Mouse (Mus musculus) cerebellum, postnatal 25 days (tissue): ENCODE data around the gene Ern1.

Source experiments
- DNase-seq, 2 experiments: peaks; one replicate each; pipeline ENCODE4 v3.0.0; 2021; ENCODE audit warnings: mixed read lengths in 2 of 2

The Ern1 gene

GRCm38 (mm10) chr11:106487733-106488115 lies at the start of gene Ern1:
TSS of gene Ern1 (minus strand) at chr11:106487852.
- peak; percentile 96 to 97 for DNase-seq

GRCm38 (mm10) chr11:106536253-106536912 lies 48.7 kb upstream of the Ern1 start:
- no peak for DNase-seq

GRCm38 (mm10) chr11:106535660-106536252 lies 48.1 kb upstream of the Ern1 start:
- DNase-seq: no peak

GRCm38 (mm10) chr11:106532248-106532790 lies 44.7 kb upstream of the Ern1 start:
- DNase-seq: no peak

GRCm38 (mm10) chr11:106529786-106530185 lies 42.1 kb upstream of the Ern1 start:
- DNase-seq: no peak

- DNase-seq: no peak
These were observed 41.5 kb upstream of the Ern1 start for GRCm38 (mm10) chr11:106529113-106529512.

- DNase-seq: no peak
These were observed 40.3 kb upstream of the Ern1 start for GRCm38 (mm10) chr11:106527926-106528325.

GRCm38 (mm10) chr11:106527147-106527821 lies 39.6 kb upstream of the Ern1 start:
- DNase-seq: no peak

- DNase-seq: no peak
These were observed 34.9 kb upstream of the Ern1 start for GRCm38 (mm10) chr11:106522538-106522937.

GRCm38 (mm10) chr11:106521612-106522011 lies 34.0 kb upstream of the Ern1 start:
- DNase-seq: no peak

- DNase-seq: no peak
These were observed 32.8 kb upstream of the Ern1 start for GRCm38 (mm10) chr11:106520404-106520803.

- no peak for DNase-seq
These were observed 31.9 kb upstream of the Ern1 start for GRCm38 (mm10) chr11:106519519-106519918.

- DNase-seq: no peak
These were observed 30.7 kb upstream of the Ern1 start for GRCm38 (mm10) chr11:106518391-106518790.

- DNase-seq: no peak
These were observed 27.6 kb upstream of the Ern1 start for GRCm38 (mm10) chr11:106515079-106515745.

- DNase-seq: no peak
These were observed 26.8 kb upstream of the Ern1 start for GRCm38 (mm10) chr11:106514446-106514845.

GRCm38 (mm10) chr11:106513166-106513565 lies 25.5 kb upstream of the Ern1 start:
- peak; percentile 41 to 71 for DNase-seq

GRCm38 (mm10) chr11:106512006-106512390 lies 24.3 kb upstream of the Ern1 start:
- DNase-seq: no peak

- DNase-seq: no peak
These were observed 23.8 kb upstream of the Ern1 start for GRCm38 (mm10) chr11:106511236-106512005.

- no peak for DNase-seq
These were observed 20.0 kb upstream of the Ern1 start for GRCm38 (mm10) chr11:106507638-106508037.

- DNase-seq: no peak
These were observed 18.6 kb upstream of the Ern1 start for GRCm38 (mm10) chr11:106506211-106506610.

GRCm38 (mm10) chr11:106504129-106504528 lies 16.5 kb upstream of the Ern1 start:
- no peak for DNase-seq

GRCm38 (mm10) chr11:106503425-106503717 lies 15.7 kb upstream of the Ern1 start:
- peak in 1 of 2 experiments; percentile 34 for DNase-seq
